Mouse (Mus musculus) frontal cortex, postnatal 10 days (tissue): ENCODE measurements around the gene Spo11.

Experiments used
- DNase-seq, 2 experiments: peaks; one replicate each; pipeline ENCODE4 v3.0.0; 2022; ENCODE audit warnings: low spot score in 2 of 2, mixed read lengths in 1 of 2

The Spo11 gene

GRCm38 (mm10) chr2:173003737-173004136 lies 26.2 kb downstream of the Spo11 start:
- DNase-seq = no peak

- DNase-seq = no peak
These were observed 32.8 kb downstream of the Spo11 start for GRCm38 (mm10) chr2:173010220-173010717.

GRCm38 (mm10) chr2:173011440-173011839 lies 33.9 kb downstream of the Spo11 start:
- DNase-seq = no peak

GRCm38 (mm10) chr2:173014741-173015287 lies 37.3 kb downstream of the Spo11 start:
- no peak for DNase-seq

DNA sequence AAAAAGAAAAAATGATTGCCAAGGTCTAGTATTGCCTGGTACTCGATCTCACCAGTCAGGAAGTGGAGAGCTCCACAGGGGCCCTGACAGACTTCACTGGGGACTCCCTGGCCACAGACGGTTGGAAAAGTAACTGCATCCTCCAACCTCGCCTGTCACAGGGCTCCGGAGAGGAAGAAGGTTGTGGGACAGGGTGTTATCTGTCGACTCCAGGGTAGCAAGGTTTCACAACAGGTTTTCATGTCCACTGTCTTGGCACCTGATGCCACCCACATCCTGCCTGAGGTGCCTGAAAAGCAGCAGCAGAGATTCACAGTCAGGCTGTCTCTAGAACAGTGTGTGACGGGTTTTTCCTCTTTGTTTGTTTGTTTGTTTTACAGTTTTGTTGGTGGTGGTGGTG lies 40.4 kb downstream of the Spo11 start:
- DNase-seq = no peak

DNA sequence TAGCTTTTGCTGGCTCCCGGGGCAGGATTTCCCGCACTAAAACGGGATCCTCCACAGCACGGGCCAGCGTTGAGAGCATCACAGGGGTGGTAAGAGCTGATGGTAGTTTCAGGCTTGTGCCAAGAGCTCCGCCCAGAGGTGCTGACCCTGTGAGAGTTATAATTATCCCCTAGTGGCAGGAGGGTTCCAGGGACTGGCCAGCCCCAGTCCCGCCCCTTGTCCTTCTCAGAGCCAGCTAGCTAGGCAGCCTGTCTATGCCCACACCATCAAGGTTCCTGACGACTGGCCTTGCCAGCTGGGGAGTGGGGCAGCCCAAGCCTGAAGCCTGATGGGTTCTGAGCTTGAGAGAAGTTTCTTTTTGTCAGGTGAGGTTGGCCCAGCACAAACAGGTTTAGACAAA lies 41.1 kb downstream of the Spo11 start:
- DNase-seq = no peak

GRCm38 (mm10) chr2:173019322-173019721 lies 41.8 kb downstream of the Spo11 start:
- DNase-seq = no peak

- peak; percentile 75 to 80 for DNase-seq
These were observed 42.3 kb downstream of the Spo11 start for GRCm38 (mm10) chr2:173019790-173020189.

GRCm38 (mm10) chr2:173020430-173020829 lies 42.9 kb downstream of the Spo11 start, which contains the start of gene Rbm38:
Gene Rbm38 (plus strand): TSS chr2:173020498.
- DNase-seq = no peak

GRCm38 (mm10) chr2:173021633-173022055 lies 44.1 kb downstream of the Spo11 start:
- peak; percentile 81 to 90 for DNase-seq

DNA sequence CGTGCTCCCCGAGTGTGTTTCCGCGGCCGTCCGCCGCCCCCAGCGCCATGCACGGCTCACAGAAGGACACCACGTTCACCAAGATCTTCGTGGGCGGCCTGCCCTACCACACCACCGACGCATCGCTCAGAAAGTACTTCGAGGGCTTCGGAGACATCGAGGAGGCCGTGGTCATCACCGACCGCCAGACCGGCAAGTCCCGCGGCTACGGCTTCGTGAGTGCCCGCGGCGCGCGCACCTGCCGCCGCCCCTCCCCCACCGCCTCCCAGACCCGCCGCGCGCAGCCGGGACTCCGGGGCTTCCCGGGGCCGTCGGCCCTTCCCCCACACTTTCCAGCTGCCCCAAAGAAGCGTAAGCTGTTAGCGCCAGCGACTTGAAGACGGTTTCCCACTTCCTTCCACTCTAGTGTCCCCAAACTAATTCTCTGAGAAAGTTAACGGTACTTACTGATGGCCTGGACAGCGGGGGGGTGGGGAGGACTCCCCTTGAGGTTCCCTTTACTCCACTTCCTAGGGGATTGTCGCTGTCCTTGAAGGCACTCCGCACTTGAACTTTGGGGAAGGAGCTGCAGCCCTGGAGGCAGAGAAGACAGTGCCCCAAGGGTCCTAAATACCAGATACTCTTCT lies 44.7 kb downstream of the Spo11 start:
- no peak for DNase-seq

- no peak for DNase-seq
These were observed 45.3 kb downstream of the Spo11 start for GRCm38 (mm10) chr2:173022813-173023212.

DNA sequence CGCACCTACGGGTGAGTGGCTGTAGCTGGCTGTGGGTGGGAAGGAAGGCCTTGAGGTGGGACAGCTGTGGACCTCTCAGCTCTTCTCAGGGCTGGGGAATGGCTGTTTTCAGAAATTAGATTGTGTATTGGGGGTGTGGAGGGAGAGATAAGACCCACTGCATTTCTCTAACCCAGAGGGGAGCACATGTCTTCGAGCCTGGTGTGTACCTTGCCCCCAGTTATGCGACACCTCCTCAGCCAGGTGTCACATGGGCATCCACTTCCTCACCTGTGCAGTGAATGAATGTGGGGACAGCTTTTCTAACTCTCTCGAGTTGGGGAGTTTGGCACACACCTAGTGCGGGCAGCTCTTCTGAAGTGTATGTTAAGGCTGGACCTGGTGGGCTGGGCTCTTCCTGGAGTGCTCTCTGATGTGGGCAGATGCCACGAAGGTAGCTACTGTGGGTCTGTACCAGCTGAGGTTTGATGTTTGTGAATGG lies 45.9 kb downstream of the Spo11 start:
- no peak for DNase-seq

- no peak for DNase-seq
These were observed 46.5 kb downstream of the Spo11 start for GRCm38 (mm10) chr2:173023966-173024365.

DNA sequence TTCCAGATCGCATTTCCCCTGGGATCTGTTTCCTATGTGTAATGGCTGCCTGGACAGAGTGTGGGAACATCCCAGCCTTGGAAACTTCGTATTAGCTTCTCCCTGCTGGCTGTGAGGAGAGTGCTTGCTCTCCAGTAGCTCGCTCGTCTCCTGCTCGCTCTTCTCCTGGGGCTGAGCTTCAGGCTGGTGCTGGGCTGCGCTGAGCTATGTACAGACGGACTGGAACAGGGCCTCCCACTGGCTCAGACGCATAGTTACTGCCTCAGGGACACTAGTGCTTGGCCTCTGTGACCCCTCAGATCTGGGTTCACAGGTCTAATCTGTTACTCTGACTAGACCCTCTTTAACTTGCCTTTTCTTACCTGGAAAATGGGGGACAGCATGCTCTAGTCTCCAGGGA lies 46.9 kb downstream of the Spo11 start:
- DNase-seq = no peak

- DNase-seq = no peak
These were observed 47.4 kb downstream of the Spo11 start for GRCm38 (mm10) chr2:173024938-173025337.

GRCm38 (mm10) chr2:173026286-173026685 lies 48.8 kb downstream of the Spo11 start:
- no peak for DNase-seq

- DNase-seq = no peak
These were observed 49.2 kb downstream of the Spo11 start for GRCm38 (mm10) chr2:173026688-173027131.

DNA sequence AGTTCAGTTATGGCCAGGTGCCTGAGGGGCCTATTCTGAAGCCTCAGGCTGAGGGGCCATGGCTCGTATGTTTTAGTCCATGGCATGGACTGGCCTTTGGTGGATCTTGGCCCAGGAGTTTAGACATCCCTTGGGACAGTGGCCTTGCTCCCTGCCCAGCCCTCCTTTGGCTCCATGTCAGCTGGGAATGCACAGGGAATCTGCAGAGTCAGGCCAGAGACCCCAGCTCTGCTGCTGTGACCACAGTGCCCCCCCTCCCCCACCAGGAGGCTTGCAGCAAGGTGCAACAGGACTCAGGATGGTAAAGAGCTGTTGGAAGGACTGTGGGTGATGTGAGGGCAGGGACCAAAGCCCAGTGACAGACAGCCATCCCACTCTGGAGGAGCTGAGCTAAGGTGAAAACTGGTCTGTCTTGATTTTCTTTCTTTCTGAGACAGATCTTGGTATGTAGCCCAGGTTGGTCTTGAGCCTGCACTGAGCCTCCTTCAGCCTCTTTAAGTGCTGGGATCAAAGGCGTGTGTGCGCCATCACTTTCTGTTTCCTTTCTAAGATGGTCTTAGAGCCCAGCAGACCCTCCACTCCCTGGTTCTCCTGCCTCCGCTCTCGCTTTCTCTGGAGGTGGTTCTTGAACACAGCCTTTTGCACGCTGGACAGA lies 49.8 kb downstream of the Spo11 start:
- no peak for DNase-seq

GRCm38 (mm10) chr2:173027824-173028495 lies 50.5 kb downstream of the Spo11 start:
- no peak for DNase-seq

DNA sequence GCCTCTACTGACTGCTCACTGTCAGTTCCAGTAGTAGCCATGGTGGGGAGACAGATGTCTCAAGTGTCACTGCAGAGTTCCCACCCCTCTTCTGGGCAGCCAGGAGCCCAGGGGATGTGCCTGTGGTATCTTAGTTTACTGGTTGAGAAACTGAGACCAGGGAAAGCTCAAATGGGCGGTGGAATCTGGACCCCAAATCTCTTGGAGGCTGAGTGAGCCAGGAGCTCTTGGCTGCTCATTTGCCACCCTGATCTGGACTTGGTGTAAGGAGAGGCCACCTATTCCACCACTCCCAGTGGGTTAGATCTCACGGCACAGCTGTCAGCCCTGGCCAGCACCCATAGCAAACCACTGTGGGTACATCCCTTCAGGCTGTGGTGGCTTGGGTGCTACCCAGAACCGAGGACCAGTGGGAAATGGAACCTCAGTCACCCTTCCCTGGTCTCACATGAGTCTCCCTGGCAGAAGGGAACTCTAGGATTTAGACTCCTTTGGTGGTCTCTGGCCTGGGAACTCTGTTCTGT lies 51.1 kb downstream of the Spo11 start:
- no peak for DNase-seq
